Mouse (Mus musculus): ENCODE results near the gene Dennd5b.
"Not testable (repeated sequence)": the region's sequence is repeated elsewhere in the genome, so short reads cannot be mapped to it uniquely, and the experiment has no call there.

Dennd5b gene

GRCm38 (mm10) chr6:149010766-149011301, 90.6 kb downstream of the Dennd5b start:
- DNase-seq (ENCODE audit: low read depth, low spot score) = peak; percentile 5

GRCm38 (mm10) chr6:149005009-149005408, 96.5 kb downstream of the Dennd5b start:
- DNase-seq (ENCODE audit: low read depth, low spot score) = no peak

GRCm38 (mm10) chr6:148994327-148994999, 107.0 kb downstream of the Dennd5b start:
- DNase-seq (ENCODE audit: low read depth, low spot score) = no peak

DNA sequence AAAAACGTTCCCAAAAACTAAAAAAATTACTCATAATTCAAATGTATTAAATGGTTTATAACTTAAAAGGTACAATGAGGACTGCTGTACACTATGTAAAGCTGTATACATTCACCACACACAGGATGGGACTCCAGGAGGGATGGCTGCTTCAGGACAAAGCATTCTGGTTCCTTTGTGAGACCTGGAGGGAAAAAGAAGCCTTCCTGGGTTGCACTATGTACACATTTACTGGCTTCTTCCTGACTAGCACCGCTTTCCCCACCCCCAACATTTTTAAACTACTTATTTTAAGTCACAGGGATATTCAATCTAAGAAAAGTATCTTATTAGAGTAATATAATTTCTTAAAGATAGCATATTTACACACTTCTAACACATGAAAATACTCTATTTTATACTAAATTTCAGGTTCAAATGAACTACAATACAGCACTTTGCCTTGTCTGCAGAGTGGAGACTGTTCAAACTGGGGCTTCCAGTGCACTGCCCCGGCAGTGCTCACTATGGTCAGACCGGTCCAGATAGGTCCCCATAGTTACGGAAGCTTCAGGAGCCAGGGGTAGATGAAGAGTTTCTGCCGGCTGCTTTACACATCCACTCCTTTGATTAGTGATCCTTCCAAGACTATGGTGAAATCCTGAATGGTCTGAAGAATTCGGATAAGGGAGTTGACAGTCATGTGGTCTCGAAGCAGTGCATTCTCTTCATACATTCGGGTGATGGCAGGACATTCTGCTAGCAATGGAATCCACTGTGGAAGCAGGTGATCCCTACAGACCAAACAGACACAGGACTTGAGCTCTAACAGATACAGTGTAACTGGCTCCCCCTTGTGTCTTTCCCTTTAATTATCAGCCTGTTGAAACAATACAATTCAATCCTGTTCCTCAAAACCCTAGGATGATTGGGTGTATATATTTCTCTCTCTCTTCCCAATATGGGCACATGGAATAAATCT, 108.1 kb downstream of the Dennd5b start:
- no peak for DNase-seq (ENCODE audit: low read depth, low spot score)

GRCm38 (mm10) chr6:148992373-148993116, 108.9 kb downstream of the Dennd5b start:
- no peak for DNase-seq (ENCODE audit: low read depth, low spot score)

DNA sequence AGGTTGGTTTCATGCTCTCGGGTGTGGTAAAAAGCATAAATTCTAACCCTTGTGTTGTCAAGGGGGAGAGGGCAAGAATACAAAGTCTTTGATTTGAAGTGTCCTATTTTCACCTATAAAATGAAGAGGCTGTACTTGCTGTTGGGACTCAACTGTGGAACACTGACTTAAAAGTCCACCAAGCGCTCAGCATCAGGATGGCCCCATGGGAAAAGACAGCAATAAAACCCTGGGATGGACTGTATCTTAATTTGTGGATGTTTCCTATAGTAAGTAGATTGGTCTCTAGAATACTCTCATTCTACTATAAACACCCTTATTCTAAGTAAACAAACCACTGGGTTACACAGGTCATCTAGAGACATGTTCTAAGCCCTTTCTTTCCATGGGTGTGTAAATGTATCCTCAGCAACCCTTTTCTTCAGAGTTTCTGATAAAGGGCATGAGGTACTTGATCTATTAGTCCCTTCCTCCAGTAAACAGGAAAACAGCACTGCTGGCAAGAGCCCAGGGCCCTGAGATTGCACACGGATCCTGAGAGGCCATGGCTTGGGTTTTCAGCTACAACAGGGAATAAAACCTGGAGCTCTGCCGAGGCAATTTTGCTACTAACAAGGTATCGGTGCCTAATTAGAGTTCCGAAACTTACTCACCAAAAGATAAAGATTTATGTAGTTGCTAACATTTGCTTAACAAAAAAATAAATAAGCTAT, 109.7 kb downstream of the Dennd5b start:
- no peak for DNase-seq (ENCODE audit: low read depth, low spot score)

GRCm38 (mm10) chr6:148989792-148990491, 111.5 kb downstream of the Dennd5b start:
- not testable (repeated sequence) for DNase-seq (ENCODE audit: low read depth, low spot score)

DNA sequence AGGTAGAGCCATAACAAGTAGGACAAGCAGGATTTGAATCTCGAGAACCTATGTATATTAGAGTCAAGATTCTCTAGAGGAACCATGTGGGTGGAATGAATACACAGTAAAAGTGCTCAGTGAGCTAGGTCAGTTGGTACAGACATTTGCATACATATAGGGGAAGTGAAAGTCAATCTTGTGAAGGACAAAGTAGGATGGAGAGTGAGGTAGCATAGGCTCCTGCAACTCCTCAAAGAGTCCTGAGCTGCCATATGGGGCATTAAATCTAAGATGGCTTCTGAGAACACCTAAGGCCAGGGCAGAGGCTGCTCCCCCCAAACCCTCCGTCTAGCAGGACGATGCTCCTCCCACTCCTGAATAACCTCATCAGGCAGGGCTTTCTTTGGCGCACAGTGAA, 115.5 kb downstream of the Dennd5b start:
- DNase-seq (ENCODE audit: low read depth, low spot score) = no peak

- no peak for DNase-seq (ENCODE audit: low read depth, low spot score)
Observed at GRCm38 (mm10) chr6:148980495-148980894, 121.0 kb downstream of the Dennd5b start.

GRCm38 (mm10) chr6:148975096-148975495, 126.4 kb downstream of the Dennd5b start:
- no peak for DNase-seq (ENCODE audit: low read depth, low spot score)

GRCm38 (mm10) chr6:148972891-148973290, 128.6 kb downstream of the Dennd5b start:
- DNase-seq (ENCODE audit: low read depth, low spot score) = no peak

GRCm38 (mm10) chr6:148972059-148972848, 129.2 kb downstream of the Dennd5b start:
- DNase-seq (ENCODE audit: low read depth, low spot score) = no peak

DNA sequence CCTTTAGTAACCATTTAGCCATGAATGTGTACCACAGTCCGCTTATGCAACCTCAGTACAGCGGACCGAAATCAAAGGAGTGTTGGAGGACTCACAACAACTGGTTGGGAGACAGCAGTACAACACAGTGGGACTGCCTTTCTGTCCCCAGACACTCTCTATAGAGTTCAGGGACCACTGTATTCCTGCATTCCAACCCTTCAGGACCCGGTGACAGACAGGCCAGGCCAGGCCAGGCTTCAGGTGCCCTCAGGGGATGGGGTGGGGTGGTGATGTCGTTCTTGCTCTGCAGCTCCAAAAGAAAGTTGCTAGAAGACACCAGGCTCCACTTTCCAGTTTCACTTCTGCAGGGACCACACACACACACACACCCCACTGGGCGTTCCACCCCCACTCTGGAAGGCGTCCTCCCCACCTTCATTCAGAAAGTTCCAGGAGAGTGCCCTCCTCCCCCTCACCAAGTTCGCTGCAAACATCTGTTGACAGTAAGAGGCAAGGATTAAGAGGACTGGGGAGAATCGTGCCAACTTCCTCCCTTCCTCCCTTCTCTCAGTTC, 130.0 kb downstream of the Dennd5b start:
- DNase-seq (ENCODE audit: low read depth, low spot score) = no peak

- no peak for DNase-seq (ENCODE audit: low read depth, low spot score)
Observed at GRCm38 (mm10) chr6:148961285-148961684, 140.2 kb downstream of the Dennd5b start.

DNA sequence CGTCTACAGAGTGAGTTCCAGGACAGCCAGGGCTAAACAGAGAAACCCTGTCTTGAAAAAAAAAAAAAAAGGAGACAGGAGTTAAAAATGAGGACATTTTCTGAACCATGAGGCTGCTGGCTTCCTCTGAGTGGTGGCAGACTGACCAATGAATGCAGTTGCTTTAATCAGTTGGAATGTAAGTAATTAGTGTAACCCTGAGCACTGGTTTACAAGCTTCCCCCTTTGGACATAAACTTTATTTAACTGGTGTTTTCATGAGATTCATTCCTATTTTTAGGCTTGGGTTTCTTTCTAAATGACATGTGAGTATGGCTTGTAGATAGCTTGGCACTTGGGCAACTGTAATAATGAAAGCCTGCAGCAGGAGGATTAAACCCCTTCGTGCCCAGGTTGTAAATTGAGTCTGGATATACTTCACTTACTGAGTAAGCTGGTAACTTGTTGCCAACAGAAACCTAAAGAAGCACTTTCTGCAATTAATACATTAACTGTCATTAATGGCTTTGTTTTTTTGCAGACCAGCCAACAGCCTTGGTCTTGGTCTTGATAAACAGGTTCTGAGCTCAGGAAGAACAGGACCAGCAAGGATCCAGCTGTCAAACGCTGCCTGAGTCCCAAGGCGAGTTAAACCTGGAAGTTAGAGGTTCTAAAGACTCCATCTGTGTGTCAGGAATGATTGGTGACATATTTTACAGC, 141.8 kb downstream of the Dennd5b start:
- DNase-seq (ENCODE audit: low read depth, low spot score) = no peak

GRCm38 (mm10) chr6:148958712-148959111, 142.8 kb downstream of the Dennd5b start:
- DNase-seq (ENCODE audit: low read depth, low spot score) = no peak

- no peak for DNase-seq (ENCODE audit: low read depth, low spot score)
Observed at GRCm38 (mm10) chr6:148957046-148957445, 144.4 kb downstream of the Dennd5b start.

GRCm38 (mm10) chr6:148955641-148956420, 145.6 kb downstream of the Dennd5b start:
- DNase-seq (ENCODE audit: low read depth, low spot score) = no peak
